Mouse (Mus musculus) midbrain, embryonic 12.5 days (tissue): ENCODE measurements around the gene Emilin2. TPM values are rescaled to one million over a fixed set of nuclear protein-coding genes. Genes with fewer than 3 reads are reported as not detected.

Source experiments
- ATAC-seq: fragments of 200-750 bp; cut with Nextera tagmentation; 2 replicates; pipeline ENCODE4 v1.8.0; 2017; ENCODE audit warnings: low read depth, moderate TSS enrichment, moderate library complexity; ENCODE audit not compliant: low FRiP score
- H3K27ac ChIP-seq: fragments of 300-500 bp; sonication (generic); replicated peaks from 2 replicates; pipeline ENCODE4 v1.5.1; 2016; ENCODE audit warnings: mild to moderate bottlenecking
- H3K27me3 ChIP-seq: fragments of 300-500 bp; sonication (generic); 2 replicates; pipeline ENCODE4 v1.6.1; 2016; ENCODE audit warnings: mild to moderate bottlenecking
- H3K36me3 ChIP-seq: fragments of 300-500 bp; sonication (generic); 2 replicates; pipeline ENCODE4 v1.6.1; 2016
- H3K4me1 ChIP-seq: fragments of 300-500 bp; sonication (generic); 2 replicates; pipeline ENCODE4 v1.6.1; 2016
- H3K4me2 ChIP-seq: fragments of 300-500 bp; sonication (generic); replicated peaks from 2 replicates; pipeline ENCODE4 v1.6.1; 2016; ENCODE audit warnings: mild to moderate bottlenecking, moderate library complexity
- H3K4me3 ChIP-seq: fragments of 300-500 bp; sonication (generic); 2 replicates; pipeline ENCODE4 v1.5.1; 2016; ENCODE audit warnings: mild to moderate bottlenecking
- H3K9ac ChIP-seq: fragments of 300-500 bp; sonication (generic); replicated peaks from 2 replicates; pipeline ENCODE4 v1.6.1; 2016; ENCODE audit warnings: mild to moderate bottlenecking, moderate library complexity
- H3K9me3 ChIP-seq: fragments of 300-500 bp; sonication (generic); 2 replicates; pipeline ENCODE4 v1.6.1; 2016; ENCODE audit warnings: mild to moderate bottlenecking
- WGBS: fragments of 180-500 bp; shearing (Covaris S2); methylation state at CpG from one replicate; pipeline ENCODE4 v1.1.7; 2016; 5-methylcytosine and 5-hydroxymethylcytosine counted together
- polyA plus RNA-seq: library from polyadenylated mRNA; unstranded; fragments of >200 nt; fragmentation: Nextera tagmentation; extraction: Ambion mirVana; gene quantifications from 2 replicates; pipeline ENCODE4 v1.2.1, GENCODE M21; 2016

The Emilin2 gene
- polyA plus RNA-seq, 1 experiment from 2014 or later: 9.9 TPM

DNA sequence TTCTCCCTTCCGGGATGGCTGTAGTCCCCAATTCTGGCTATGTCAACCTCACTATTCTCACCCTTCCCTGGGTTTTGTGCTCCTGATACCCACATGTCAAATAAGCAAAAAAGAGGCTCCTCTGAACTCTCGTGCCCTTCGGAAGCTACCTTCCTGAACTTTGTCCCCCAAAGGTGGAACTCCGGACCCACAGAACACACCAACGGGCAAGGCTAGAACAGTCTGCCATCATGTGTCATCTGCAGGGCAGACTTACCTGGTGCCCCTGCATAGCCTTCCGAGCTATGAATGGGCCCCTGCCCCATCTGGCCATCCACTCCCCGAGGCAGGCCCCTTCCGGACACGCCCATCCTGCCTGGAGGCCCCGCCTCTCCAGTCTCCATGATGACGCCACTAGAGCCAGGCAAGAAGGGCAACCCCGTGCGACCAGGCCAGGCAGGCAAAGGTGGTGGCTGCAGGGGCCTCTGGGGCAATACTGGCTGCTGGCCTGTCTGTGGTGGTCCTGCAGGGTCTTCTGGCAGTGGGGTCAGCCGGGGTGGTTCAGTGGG, 55.6 kb downstream of the Emilin2 start:
- Histone ChIP-seq H3K9ac (no peak overlapping the region), H3K27me3 (no peaks in the 10 kb centered on the region), H3K4me1 (no peaks in the 10 kb centered on the region), H3K9me3 (no peaks in the 10 kb centered on the region), H3K27ac (no peak overlapping the region), H3K4me3 (no peak overlapping the region), H3K4me2 (no peak overlapping the region), H3K36me3 (no peaks in the 10 kb centered on the region)
- no peak for ATAC-seq
- WGBS: 88% methylated on average over 14 of the region's 14 CpGs

DNA sequence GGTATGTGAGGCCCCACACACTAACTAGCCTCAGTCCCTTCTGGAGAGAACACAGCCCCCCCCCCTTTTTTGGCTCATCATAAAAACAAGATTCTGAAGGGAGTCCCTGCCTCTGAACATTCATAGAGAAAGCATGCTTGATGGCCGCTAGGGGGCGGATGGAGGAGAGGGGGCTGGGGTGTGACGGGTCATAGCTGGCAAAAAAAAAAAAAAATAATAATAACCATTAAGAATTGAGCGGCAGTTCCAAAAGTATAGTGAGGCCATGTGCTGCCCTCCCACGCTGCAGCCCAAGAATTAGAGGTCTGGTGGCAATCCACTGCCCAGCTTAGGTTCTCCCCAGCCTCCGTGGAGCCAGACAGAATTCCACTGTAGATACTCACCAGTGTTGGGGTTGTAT, 57.0 kb downstream of the Emilin2 start:
- Histone ChIP-seq H3K9me3 (no peaks in the 10 kb centered on the region), H3K9ac (no peak overlapping the region), H3K27me3 (no peaks in the 10 kb centered on the region), H3K36me3 (peaks cover 3% of the 10 kb centered on the region; the same call in 1 of the 2 replicates), H3K4me3 (no peak overlapping the region), H3K4me2 (no peak overlapping the region), H3K4me1 (no peaks in the 10 kb centered on the region), H3K27ac (no peak overlapping the region)
- no peak for ATAC-seq
- 67% methylated on average over 6 of the region's 6 CpGs for WGBS

DNA sequence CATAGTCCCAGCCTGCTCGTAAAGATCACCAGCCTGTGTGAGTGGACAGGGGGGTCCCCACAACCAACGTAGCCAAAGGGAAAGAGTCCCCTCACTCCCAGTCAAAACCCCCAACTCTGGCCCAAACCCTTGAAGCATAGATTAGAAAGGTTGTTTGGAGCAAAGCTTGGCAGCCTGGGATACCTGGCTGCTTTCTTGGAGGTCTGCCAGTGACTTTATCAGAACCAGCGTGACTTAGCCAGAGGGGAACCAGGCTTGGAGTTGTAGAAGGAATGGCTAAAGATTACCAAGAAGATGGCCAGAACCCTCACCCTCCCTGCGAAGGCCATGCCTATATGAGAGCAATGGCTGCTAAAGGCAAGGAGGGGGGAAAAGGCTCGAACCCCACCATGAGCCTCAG, 57.7 kb downstream of the Emilin2 start:
- Histone ChIP-seq H3K9ac (no peak overlapping the region), H3K36me3 (peaks cover 5% of the 10 kb centered on the region; the same call in 1 of the 2 replicates), H3K27me3 (no peaks in the 10 kb centered on the region), H3K27ac (no peak overlapping the region), H3K4me1 (no peaks in the 10 kb centered on the region), H3K4me3 (no peak overlapping the region), H3K9me3 (no peaks in the 10 kb centered on the region), H3K4me2 (no peak overlapping the region)
- 89% methylated on average over 5 of the region's 5 CpGs for WGBS
- ATAC-seq: no peak

DNA sequence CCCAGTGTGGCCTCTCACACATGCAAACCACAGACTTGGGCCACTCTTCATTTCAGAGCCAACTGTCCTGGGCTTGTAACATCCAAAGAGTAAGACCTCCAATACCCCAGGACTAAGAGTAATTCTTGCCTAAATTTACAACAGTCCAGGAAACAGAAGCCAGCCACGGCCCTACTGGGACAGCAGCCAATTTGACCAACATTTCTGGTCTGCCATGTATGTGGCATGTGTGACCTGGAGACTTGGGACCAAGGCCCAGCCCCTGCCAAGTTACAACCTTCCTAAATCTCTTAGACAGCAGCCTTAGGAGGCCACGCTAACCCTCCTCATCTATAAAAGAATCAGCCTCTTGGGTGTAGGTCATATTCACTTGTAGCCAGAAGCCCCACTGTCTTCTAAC, 58.4 kb downstream of the Emilin2 start:
- 94% methylated on average over 2 of the region's 2 CpGs for WGBS
- ATAC-seq: no peak

DNA sequence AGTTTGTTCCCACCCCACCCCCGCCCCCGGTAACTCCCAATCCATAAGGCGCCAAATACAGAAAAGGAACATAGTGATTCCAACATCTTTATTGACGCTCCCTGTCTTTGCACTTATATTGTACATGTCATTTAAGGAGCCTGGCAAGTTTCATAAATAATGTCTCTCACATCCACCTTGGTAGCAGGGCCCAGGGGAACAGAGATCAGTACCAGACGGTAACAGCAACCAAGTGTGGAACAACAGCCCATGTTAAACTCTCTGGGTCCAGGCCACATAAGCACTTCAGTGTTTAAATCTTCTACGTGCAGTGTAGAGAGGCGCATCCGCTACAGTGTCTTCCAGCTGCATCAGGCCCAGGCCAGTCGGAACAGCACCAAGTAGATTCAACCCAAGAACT, 59.7 kb downstream of the Emilin2 start:
- ATAC-seq: no peak
- no peaks in the 10 kb centered on the region for H3K4me1 ChIP-seq
- H3K4me2 ChIP-seq: no peak overlapping the region
- peaks cover 25% of the 10 kb centered on the region for H3K36me3 ChIP-seq
- H3K27me3 ChIP-seq: no peaks in the 10 kb centered on the region
- whole genome bisulfite sequencing: 92% methylated on average over 9 of the region's 9 CpGs
- H3K9ac ChIP-seq: no peak overlapping the region
- H3K27ac ChIP-seq: no peak overlapping the region
- no peak overlapping the region for H3K4me3 ChIP-seq
- H3K9me3 ChIP-seq: no peaks in the 10 kb centered on the region

More for the DNA sequence above, 58.4 kb downstream of the Emilin2 start:
- H3K4me2 ChIP-seq: no peak overlapping the region
- no peak overlapping the region for H3K9ac ChIP-seq
- H3K4me3 ChIP-seq: no peak overlapping the region
- H3K27ac ChIP-seq: no peak overlapping the region
- no peaks in the 10 kb centered on the region for H3K27me3 ChIP-seq
- no peaks in the 10 kb centered on the region for H3K4me1 ChIP-seq
- peaks cover 13% of the 10 kb centered on the region; the same call in 1 of the 2 replicates for H3K36me3 ChIP-seq
- H3K9me3 ChIP-seq: no peaks in the 10 kb centered on the region

DNA sequence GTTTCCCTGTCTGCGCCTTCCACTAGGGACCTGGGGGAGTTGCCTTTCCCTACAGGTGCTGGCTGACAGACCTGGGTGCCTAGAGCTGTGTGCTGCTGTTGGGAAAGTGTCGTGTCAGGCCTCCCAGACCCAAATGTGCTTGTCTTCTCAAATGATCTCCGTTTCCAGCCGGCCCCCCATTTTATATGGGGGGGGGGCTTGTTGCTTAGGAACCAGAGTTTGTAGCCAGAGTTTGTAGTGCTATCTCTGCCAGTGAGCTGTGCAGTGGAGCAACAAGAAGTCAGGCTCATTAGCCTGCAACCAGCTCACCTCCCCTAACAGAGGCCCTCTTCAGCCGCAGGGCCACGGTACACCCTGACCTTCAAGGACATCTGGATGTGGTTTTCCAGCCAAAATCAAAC, 60.2 kb downstream of the Emilin2 start:
- Histone ChIP-seq H3K36me3 (peaks cover 30% of the 10 kb centered on the region), H3K9ac (no peak overlapping the region), H3K4me3 (no peak overlapping the region), H3K4me2 (no peak overlapping the region), H3K27me3 (no peaks in the 10 kb centered on the region), H3K4me1 (no peaks in the 10 kb centered on the region), H3K27ac (no peak overlapping the region), H3K9me3 (no peaks in the 10 kb centered on the region)
- 79% methylated on average over 6 of the region's 6 CpGs for WGBS
- ATAC-seq: no peak

DNA sequence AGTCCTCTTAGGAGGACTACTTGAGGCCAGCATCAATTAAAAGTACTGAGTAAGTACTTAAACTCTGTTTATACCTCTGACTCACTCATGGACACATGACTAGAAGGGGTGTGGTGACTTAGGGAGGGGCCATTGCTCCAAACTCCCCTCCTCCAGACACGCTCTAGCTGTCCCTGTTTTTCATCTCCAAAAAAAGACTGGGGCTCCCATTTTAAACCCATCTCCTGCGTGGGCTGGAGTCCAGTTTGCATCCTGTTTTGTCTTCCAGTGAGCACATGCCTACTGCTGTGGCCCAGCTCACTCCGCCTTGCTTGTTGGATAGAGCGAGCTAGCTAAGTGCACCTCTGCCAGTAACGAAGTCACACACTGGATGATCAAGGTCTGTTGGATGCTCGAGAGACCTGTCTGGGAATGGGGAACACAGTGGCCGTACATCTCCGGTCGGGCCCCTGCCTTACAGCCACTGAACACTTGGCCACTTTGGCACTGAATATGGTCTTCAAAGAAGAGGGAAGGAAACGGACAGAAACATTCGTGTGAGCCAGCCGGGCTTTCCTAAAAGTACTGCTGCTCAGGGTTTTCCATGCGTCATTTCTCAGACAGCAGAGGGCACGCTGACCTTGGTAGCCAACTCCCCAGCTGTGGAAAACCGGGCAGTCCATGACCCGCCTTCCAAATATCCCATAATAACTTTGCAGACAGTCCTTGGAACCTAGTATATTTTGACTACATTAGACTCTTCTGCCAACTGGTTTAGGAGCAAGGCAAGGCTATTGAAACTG, 60.8 kb downstream of the Emilin2 start:
- Histone ChIP-seq H3K4me3 (no peak overlapping the region), H3K36me3 (peaks cover 36% of the 10 kb centered on the region), H3K27me3 (no peaks in the 10 kb centered on the region), H3K4me1 (no peaks in the 10 kb centered on the region), H3K9ac (no peak overlapping the region), H3K9me3 (no peaks in the 10 kb centered on the region), H3K27ac (no peak overlapping the region), H3K4me2 (no peak overlapping the region)
- 92% methylated on average over 16 of the region's 16 CpGs for WGBS
- ATAC-seq: no peak

DNA sequence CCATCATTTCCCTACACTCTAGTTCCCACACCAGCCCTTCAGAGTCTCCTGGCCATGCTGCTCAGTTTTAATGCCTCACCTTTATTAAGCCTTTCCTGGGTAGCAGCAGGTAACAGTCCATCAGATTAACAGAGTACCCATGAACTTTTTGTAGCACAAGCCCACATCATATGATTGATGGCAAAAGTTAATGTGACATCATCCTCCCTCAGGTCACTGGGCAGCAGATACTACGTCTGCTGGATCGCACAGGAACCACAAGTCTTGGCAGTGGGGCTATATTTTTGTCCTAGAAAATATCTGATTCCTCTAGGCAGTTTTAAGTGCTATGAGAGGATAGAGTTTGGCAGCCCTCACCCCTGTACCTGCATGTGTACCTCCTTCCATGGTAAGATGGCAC, 61.7 kb downstream of the Emilin2 start:
- Histone ChIP-seq H3K9me3 (no peaks in the 10 kb centered on the region), H3K27me3 (no peaks in the 10 kb centered on the region), H3K4me2 (no peak overlapping the region), H3K36me3 (peaks cover 45% of the 10 kb centered on the region), H3K9ac (no peak overlapping the region), H3K4me3 (no peak overlapping the region), H3K4me1 (no peaks in the 10 kb centered on the region), H3K27ac (no peak overlapping the region)
- WGBS: 90% methylated on average over 2 of the region's 2 CpGs
- no peak for ATAC-seq

DNA sequence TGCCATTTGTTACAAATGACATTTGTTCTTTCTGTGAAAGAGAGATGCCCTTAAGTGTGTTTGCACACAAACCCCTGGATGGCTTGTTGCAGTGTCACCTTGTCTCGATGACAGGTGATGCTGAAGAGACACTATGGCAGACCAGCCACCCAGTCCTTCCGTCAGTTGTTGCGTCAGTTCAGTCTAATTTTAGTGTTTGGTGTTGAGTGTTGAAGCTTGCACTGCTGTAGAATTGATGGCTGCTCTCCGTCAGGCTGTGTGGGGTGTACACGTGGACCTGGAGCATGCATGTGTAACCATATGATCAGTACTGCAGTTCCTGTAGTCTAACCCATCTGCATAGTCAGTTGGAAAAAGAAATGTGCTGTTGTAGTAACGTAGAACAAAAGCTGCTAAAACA, 62.8 kb downstream of the Emilin2 start:
- Histone ChIP-seq H3K9ac (no peak overlapping the region), H3K27me3 (no peaks in the 10 kb centered on the region), H3K9me3 (no peaks in the 10 kb centered on the region), H3K4me3 (no peak overlapping the region), H3K4me2 (no peak overlapping the region), H3K4me1 (no peaks in the 10 kb centered on the region), H3K36me3 (peaks cover 51% of the 10 kb centered on the region), H3K27ac (no peak overlapping the region)
- ATAC-seq: no peak
- WGBS: 85% methylated on average over 6 of the region's 6 CpGs

DNA sequence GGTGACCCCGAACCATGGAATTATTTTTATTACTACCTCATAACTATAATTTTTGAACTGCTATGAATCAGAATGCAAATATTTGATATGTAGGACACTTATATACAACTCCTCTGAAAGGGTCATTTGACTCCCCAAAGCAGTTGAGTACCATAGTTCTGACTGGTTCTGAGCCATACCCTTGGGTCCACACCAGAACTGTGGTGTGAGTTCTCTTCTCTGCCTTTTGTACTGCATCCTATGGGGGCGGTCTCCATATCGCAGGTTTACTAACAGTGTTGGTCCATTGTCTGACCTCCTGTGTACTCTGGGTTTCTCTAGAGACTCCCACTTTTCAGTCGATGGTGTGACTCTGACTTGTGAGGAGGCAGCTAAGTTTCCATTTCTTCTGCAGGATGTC, 65.8 kb downstream of the Emilin2 start:
- Histone ChIP-seq H3K4me2 (no peak overlapping the region), H3K9ac (no peak overlapping the region), H3K9me3 (no peaks in the 10 kb centered on the region), H3K4me3 (no peak overlapping the region), H3K27ac (no peak overlapping the region), H3K36me3 (peaks cover 77% of the 10 kb centered on the region), H3K4me1 (no peaks in the 10 kb centered on the region), H3K27me3 (no peaks in the 10 kb centered on the region)
- no peak for ATAC-seq
- WGBS: 95% methylated on average over 4 of the region's 4 CpGs

DNA sequence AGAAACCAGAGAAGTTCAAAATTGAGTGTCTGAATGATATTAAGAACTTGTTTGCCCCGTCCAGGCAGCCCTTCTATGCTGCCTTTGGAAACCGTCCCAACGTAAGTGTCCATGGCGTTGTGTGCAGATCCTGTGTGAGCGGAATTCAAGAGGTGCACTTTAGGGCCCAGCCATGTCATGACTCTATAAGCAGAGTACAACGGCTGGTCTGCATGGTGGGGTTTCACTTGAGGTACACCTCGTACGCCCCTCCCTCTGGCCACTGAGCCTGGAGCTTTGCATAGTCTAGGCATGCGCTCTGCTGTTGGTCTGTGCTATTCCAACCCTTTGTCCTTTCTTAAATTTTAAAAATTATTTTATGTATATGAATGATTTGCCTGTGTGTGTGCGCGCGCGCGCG, 66.6 kb downstream of the Emilin2 start:
- no peak overlapping the region for H3K27ac ChIP-seq
- no peaks in the 10 kb centered on the region for H3K27me3 ChIP-seq
- no peak for ATAC-seq
- H3K4me1 ChIP-seq: no peaks in the 10 kb centered on the region
- H3K9me3 ChIP-seq: no peaks in the 10 kb centered on the region
- no peak overlapping the region for H3K4me3 ChIP-seq
- H3K36me3 ChIP-seq: peaks cover 77% of the 10 kb centered on the region
- 98% methylated on average over 15 of the region's 15 CpGs for WGBS
- H3K4me2 ChIP-seq: no peak overlapping the region
- no peak overlapping the region for H3K9ac ChIP-seq

DNA sequence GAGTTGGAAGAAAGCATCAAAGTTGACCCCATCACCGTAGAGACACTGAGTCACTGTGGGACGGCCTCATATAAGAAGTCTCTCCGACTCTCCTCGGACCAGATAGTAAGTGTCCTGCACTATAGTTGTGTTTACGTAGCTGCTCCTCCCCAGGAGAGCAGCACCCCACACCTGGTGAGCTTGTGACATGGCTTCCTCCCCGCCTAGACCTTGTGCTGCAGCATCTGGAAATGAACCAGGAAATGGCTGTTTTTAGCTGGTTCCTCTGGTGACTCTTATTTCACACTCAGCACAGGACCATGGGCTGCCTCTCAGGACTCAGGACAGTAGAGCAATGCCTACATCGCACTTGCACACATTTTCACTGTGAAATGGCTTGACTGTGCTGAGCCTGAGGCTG, 69.1 kb downstream of the Emilin2 start:
- 95% methylated on average over 7 of the region's 7 CpGs for WGBS
- H3K4me1 ChIP-seq: no peaks in the 10 kb centered on the region
- no peaks in the 10 kb centered on the region for H3K9me3 ChIP-seq
- no peak overlapping the region for H3K9ac ChIP-seq
- H3K4me2 ChIP-seq: no peak overlapping the region
- no peak for ATAC-seq
- no peaks in the 10 kb centered on the region for H3K27me3 ChIP-seq
- peaks cover 74% of the 10 kb centered on the region for H3K36me3 ChIP-seq
- H3K4me3 ChIP-seq: no peak overlapping the region
- H3K27ac ChIP-seq: no peak overlapping the region

DNA sequence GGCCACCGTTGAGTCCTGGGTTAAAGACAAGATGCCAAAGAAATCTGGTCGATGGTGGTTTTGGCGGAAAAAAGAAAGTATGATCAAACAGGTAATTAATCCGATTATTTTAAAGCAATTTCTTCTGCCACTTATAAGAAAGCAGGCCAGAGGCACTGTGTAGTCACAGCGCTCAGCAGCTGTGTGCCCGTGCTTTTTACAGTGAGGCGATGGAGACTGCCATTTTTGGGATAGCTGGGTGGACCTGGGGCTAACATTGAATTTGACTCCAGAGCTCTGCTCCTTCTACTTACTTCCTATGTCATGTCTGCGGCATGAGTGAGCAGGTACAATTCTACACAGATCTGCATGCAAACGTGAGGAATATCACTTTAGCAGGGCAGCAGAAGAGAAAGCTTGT, 71.0 kb downstream of the Emilin2 start:
- H3K27me3 ChIP-seq: no peaks in the 10 kb centered on the region
- peaks cover 65% of the 10 kb centered on the region for H3K36me3 ChIP-seq
- H3K9me3 ChIP-seq: no peaks in the 10 kb centered on the region
- H3K4me1 ChIP-seq: no peaks in the 10 kb centered on the region
- H3K27ac ChIP-seq: no peak overlapping the region
- ATAC-seq: no peak
- no peak overlapping the region for H3K9ac ChIP-seq
- WGBS: 96% methylated on average over 9 of the region's 9 CpGs
- H3K4me3 ChIP-seq: no peak overlapping the region
- H3K4me2 ChIP-seq: no peak overlapping the region
